Mouse (Mus musculus): Measurements from ENCODE around the gene Prpf40b. TPM values are rescaled to one million over a fixed set of nuclear protein-coding genes. Genes with fewer than 3 reads are reported as not detected.
"Not testable (repeated sequence)": the region's sequence is repeated elsewhere in the genome, so short reads cannot be mapped to it uniquely, and the experiment has no call there.

The Prpf40b gene
- total RNA-seq (2018; cell fraction: chromatin; rRNA removed) = 100 to 1,000 TPM in 2 of 26 experiments, 10 to 100 TPM in 24; 23.8 to 123 (median 63.9) TPM
- total RNA-seq (2018; cell fraction: cytosol; rRNA removed) = 1 to 10 TPM; 2.8 to 8.8 (median 5.8) TPM
- total RNA-seq (2018; cell fraction: nucleus; rRNA removed) = 10 to 100 TPM in 25 of 26 experiments, 1 to 10 TPM in 1; 9.4 to 58.6 (median 23.4) TPM
- 6.5 to 9.7 TPM (median 7.5 TPM) in 3 replicates for polyA plus RNA-seq (2018)

DNA sequence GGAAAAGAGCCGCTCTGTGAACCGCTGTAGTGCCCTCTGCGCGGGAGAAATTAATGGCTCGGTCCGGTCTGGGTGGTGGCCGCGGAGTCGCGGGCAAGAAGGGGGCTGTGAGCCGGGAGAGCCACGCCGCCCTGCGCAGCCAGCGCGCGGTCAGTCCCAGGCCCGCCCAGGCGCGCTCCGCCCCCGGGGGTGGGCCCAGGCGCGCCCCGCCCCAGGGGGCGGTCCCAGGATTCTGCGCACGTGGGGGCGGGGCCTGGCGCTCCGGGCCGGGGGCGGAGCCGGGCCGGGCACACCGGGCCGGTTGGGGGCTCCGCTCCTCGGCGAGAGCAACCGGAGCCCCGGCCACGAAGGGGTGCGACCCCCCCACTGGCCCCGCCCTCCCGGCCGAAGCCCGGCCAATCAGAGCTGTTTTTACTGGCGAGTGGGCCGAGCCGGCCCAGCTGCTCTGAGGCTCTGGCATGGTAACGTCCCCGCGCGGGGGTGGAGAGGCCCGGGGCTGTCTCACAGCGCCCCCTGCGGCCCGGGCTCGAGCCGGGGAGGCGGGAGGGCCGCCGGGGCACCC lies at the start of gene Prpf40b:
Gene Prpf40b, plus strand, starts transcription at position 275 of the 562 bp plus-strand sequence.
- Histone ChIP-seq H3K27ac (no peak within 1 kb of the TSS), H3K36me3 (ENCODE audit: inconsistent target) (no peaks in the 10 kb centered on the region), H3K4me3 (ENCODE audit: inconsistent target) (peak within 1 kb of the TSS; percentile 60), H3K79me2 (ENCODE audit: inconsistent target) (no peaks in the 10 kb centered on the region)
- WGBS (ENCODE audit: missing documents) = 0% methylated on average over 57 of the region's 64 CpGs

DNA sequence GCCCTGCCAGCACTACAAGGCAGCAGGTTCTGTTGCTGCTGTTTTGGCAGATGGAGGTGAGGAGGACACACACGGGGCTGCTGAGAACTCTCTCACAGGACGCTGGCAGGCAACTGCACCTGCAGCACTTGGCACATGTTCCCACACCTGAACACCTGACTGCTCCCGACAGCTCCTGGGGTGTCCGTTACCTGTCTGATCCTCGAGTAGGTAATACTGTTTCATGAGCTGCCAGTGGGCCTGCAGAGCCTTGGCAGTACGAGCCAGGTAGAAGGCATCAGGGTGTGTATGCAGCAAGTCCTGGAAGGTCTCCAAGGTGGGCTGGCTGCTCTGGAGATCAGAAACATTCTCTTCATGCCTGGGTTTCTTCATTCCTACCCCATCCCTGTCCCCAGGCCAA lies 48.2 kb upstream of the Prpf40b start:
- WGBS (ENCODE audit: missing documents) = 93% methylated on average over 6 of the region's 6 CpGs
- H3K79me2 ChIP-seq (ENCODE audit: inconsistent target) = peaks cover 14% of the 10 kb centered on the region; the same call in 1 of the 2 replicates
- H3K36me3 ChIP-seq (ENCODE audit: inconsistent target) = peaks cover 40% of the 10 kb centered on the region; the same call in 1 of the 2 replicates
- H3K27ac ChIP-seq; H3K4me3 ChIP-seq (ENCODE audit: inconsistent target): not testable (repeated sequence)

DNA sequence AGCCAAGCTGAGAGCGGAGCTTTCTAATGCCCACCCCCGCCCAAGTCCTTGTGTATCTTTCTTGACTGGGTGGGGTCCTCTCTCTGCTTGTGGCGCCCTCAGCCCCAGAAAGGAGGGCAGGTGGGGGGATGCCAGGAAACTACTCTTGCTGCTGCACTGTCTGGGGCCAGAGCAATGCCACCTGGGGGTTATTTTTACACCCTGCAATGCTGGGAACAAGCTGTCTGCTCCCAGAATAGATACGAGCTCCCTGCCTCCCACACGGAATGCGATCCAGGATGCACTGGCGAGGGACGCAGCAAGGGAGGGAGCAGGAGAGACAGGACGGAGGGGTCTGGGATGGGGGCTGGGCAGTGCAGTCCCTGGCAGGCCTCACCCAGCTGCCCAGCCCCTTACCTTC lies 45.9 kb upstream of the Prpf40b start:
- 96% methylated on average over 9 of the region's 9 CpGs for WGBS (ENCODE audit: missing documents)
- Histone ChIP-seq H3K27ac (no peak overlapping the region), H3K79me2 (ENCODE audit: inconsistent target) (peaks cover 14% of the 10 kb centered on the region; the same call in 1 of the 2 replicates), H3K4me3 (ENCODE audit: inconsistent target) (no peak overlapping the region), H3K36me3 (ENCODE audit: inconsistent target) (peaks cover 32% of the 10 kb centered on the region; the same call in 1 of the 2 replicates)

DNA sequence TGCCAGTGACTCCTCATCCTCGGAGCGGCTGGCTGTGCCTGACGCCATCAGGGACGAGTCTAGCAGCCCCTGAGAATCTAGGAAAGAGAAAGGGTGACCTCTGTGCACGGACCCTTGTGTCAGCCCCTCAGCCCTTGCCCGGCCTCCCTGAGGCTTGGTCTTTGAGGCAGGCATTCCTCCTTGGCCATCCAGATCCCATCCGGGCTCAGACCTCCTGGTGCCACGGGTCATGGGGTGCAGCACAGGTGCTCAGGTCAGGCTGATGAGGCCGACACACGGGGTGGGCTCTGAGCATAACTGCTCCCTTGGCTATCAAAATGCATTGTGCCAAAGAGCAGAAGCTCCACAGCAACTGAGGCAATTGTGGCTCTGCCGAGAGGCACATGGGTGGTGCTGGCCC lies 44.9 kb upstream of the Prpf40b start:
- no peak overlapping the region for H3K4me3 ChIP-seq (ENCODE audit: inconsistent target)
- WGBS (ENCODE audit: missing documents) = 100% methylated on average over 9 of the region's 11 CpGs
- peaks cover 14% of the 10 kb centered on the region; the same call in 1 of the 2 replicates for H3K79me2 ChIP-seq (ENCODE audit: inconsistent target)
- H3K27ac ChIP-seq = no peak overlapping the region
- peaks cover 24% of the 10 kb centered on the region; the same call in 1 of the 2 replicates for H3K36me3 ChIP-seq (ENCODE audit: inconsistent target)

DNA sequence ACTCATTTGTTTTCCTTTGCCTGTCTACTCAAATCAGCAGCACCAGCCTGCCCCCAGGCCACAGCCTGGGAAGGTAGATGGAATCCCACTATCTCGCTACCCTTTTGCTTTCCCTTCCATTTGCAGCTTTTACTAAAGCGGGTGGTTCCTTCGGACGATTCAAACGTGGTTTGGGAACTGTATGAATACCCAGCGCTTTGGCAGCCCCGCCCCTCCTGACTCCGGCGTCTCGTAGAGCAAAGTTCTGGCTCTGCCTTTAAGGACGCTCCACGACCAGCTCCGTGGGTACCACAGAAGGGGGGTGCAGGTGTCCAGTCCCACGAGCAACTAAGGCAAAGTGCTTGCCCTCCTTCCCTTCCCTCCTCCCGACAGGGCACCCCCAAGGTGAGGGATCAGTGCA lies 43.8 kb upstream of the Prpf40b start:
- H3K27ac ChIP-seq = 0 out of 2 replicates have a peak overlapping the region, but pooled peaks have one; percentile 13
- 1% methylated on average over 13 of the region's 15 CpGs for WGBS (ENCODE audit: missing documents)
- peaks cover 14% of the 10 kb centered on the region; the same call in 1 of the 2 replicates for H3K79me2 ChIP-seq (ENCODE audit: inconsistent target)
- H3K36me3 ChIP-seq (ENCODE audit: inconsistent target) = peaks cover 18% of the 10 kb centered on the region; the same call in 1 of the 2 replicates
- peak overlapping the region; percentile 65 for H3K4me3 ChIP-seq (ENCODE audit: inconsistent target)

DNA sequence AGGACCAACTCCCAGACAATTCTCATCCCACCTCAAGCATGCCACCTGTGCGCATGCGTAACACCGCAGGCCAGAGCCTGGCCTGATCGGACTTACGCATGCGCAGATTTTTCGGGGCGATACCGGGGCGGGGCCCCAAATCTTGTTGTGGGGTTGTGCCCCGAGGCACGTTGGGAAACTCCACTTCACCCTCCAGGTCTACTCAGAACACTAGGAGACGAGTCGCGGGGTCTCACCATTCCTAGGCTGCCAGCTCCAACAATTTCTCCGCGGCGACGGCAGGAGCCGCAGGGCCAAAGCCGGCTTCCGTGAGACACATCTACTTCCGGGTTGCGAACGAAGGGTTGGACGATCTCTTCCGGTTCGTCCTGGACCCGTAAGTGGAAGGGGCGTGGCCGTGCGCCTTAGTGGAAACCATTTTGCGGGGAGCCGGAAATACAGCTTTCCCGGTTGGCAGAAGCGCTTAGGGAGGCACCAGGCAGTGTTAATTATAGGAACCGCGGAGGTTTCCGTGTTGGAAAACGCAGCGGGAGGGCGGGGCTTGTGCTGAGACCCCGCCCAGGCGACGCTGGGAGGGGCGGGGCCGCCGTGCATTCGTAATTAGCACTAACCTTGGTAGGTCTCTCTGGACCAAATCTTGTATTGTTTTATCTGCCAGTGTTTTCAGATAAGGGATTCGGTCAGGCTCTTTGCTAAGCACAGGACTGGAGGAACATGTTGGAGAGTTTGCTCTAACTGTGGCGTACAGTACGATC lies 43.1 kb upstream of the Prpf40b start, which contains the start of gene Mcrs1:
Gene Mcrs1, minus strand, starts transcription at position 336 of the 755 bp plus-strand sequence.
- H3K79me2 ChIP-seq (ENCODE audit: inconsistent target) = peaks cover 14% of the 10 kb centered on the region; the same call in 1 of the 2 replicates
- peak within 1 kb of the TSS; percentile 65 for H3K4me3 ChIP-seq (ENCODE audit: inconsistent target)
- WGBS (ENCODE audit: missing documents) = 0% methylated on average over 50 of the region's 52 CpGs
- H3K36me3 ChIP-seq (ENCODE audit: inconsistent target) = peaks cover 12% of the 10 kb centered on the region; the same call in 1 of the 2 replicates
- H3K27ac ChIP-seq = peak within 1 kb of the TSS; percentile 95

- WGBS (ENCODE audit: missing documents) = 4% methylated on average over 21 of the region's 22 CpGs
These were observed 42.3 kb upstream of the Prpf40b start for GRCm38 (mm10) chr15:99252381-99253174.

DNA sequence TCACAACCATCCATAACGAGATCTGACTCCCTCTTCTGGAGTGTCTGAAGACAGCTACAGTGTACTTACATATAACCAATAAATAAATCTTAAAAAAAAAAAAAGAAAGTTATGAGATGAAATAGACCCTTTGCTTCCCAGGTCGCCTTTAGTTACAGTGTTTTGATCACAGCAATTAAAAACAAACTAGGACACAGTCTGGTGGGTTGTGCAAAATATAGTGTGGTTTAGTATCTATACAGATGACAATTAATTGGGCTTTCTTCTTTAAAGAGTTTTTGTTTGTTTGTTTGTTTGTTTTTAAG lies 41.8 kb upstream of the Prpf40b start:
- peaks cover 14% of the 10 kb centered on the region; the same call in 1 of the 2 replicates for H3K79me2 ChIP-seq (ENCODE audit: inconsistent target)
- H3K4me3 ChIP-seq (ENCODE audit: inconsistent target); H3K27ac ChIP-seq; H3K36me3 ChIP-seq (ENCODE audit: inconsistent target): not testable (repeated sequence)
- 89% methylated on average over 1 of the region's 2 CpGs for WGBS (ENCODE audit: missing documents)

More at GRCm38 (mm10) chr15:99252381-99253174, 42.3 kb upstream of the Prpf40b start:
- H3K27ac ChIP-seq = peak overlapping the region; percentile 95
- H3K4me3 ChIP-seq (ENCODE audit: inconsistent target) = peak overlapping the region; percentile 65
- peaks cover 4% of the 10 kb centered on the region; the same call in 1 of the 2 replicates for H3K36me3 ChIP-seq (ENCODE audit: inconsistent target)
- H3K79me2 ChIP-seq (ENCODE audit: inconsistent target) = peaks cover 14% of the 10 kb centered on the region; the same call in 1 of the 2 replicates

GRCm38 (mm10) chr15:99253772-99254171 lies 41.1 kb upstream of the Prpf40b start:
- peaks cover 14% of the 10 kb centered on the region; the same call in 1 of the 2 replicates for H3K79me2 ChIP-seq (ENCODE audit: inconsistent target)
- H3K36me3 ChIP-seq (ENCODE audit: inconsistent target) = no peaks in the 10 kb centered on the region
- no peak overlapping the region for H3K4me3 ChIP-seq (ENCODE audit: inconsistent target)
- WGBS (ENCODE audit: missing documents) = 96% methylated on average over 6 of the region's 6 CpGs
- H3K27ac ChIP-seq = no peak overlapping the region

- H3K36me3 ChIP-seq (ENCODE audit: inconsistent target) = no peaks in the 10 kb centered on the region
- H3K27ac ChIP-seq = no peak overlapping the region
- peaks cover 14% of the 10 kb centered on the region; the same call in 1 of the 2 replicates for H3K79me2 ChIP-seq (ENCODE audit: inconsistent target)
- no peak overlapping the region for H3K4me3 ChIP-seq (ENCODE audit: inconsistent target)
- 97% methylated on average over 2 of the region's 2 CpGs for WGBS (ENCODE audit: missing documents)
These were observed 40.3 kb upstream of the Prpf40b start for GRCm38 (mm10) chr15:99254477-99255005.

GRCm38 (mm10) chr15:99255241-99255749 lies 39.6 kb upstream of the Prpf40b start:
- Histone ChIP-seq H3K79me2 (ENCODE audit: inconsistent target) (peaks cover 9% of the 10 kb centered on the region; the same call in 1 of the 2 replicates), H3K27ac (no peak overlapping the region), H3K36me3 (ENCODE audit: inconsistent target) (no peaks in the 10 kb centered on the region), H3K4me3 (ENCODE audit: inconsistent target) (no peak overlapping the region)
- 95% methylated on average over 6 of the region's 6 CpGs for WGBS (ENCODE audit: missing documents)

GRCm38 (mm10) chr15:99259167-99259729 lies 35.6 kb upstream of the Prpf40b start:
- Histone ChIP-seq H3K4me3 (ENCODE audit: inconsistent target) (no peak overlapping the region), H3K36me3 (ENCODE audit: inconsistent target) (no peaks in the 10 kb centered on the region), H3K79me2 (ENCODE audit: inconsistent target) (no peaks in the 10 kb centered on the region), H3K27ac (peak overlapping the region; percentile 16)
- WGBS (ENCODE audit: missing documents) = 43% methylated on average over 8 of the region's 8 CpGs

- no peak overlapping the region for H3K4me3 ChIP-seq (ENCODE audit: inconsistent target)
- H3K36me3 ChIP-seq (ENCODE audit: inconsistent target) = no peaks in the 10 kb centered on the region
- no peaks in the 10 kb centered on the region for H3K79me2 ChIP-seq (ENCODE audit: inconsistent target)
- WGBS (ENCODE audit: missing documents) = no CpG with 5 or more reads among the region's 10 CpGs
- H3K27ac ChIP-seq = peak overlapping the region; percentile 16
These were observed 35.1 kb upstream of the Prpf40b start for GRCm38 (mm10) chr15:99259730-99260252.

Data from macrophage (primary cell).